Mouse (Mus musculus) lung, embryonic 14.5 days (tissue): ENCODE results near the gene Exoc3l. TPM values are rescaled to one million over a fixed set of nuclear protein-coding genes. Genes with fewer than 3 reads are reported as not detected.
"Not testable (repeated sequence)": the region's sequence is repeated elsewhere in the genome, so short reads cannot be mapped to it uniquely, and the experiment has no call there.

ENCODE experiments used
- ATAC-seq: fragments of 200-750 bp; cut with Nextera tagmentation; 2 replicates; pipeline ENCODE4 v1.8.0; 2017; ENCODE audit warnings: mild to moderate bottlenecking, moderate TSS enrichment, moderate library complexity; ENCODE audit not compliant: insufficient read depth
- DNase-seq: peaks from one replicate; pipeline ENCODE4 v3.0.0-alpha.2; 2015
- H3K27ac ChIP-seq: fragments of 300-500 bp; sonication (generic); 2 replicates; pipeline ENCODE4 v1.5.1; 2014; ENCODE audit warnings: low read depth, mild to moderate bottlenecking, moderate library complexity
- H3K27me3 ChIP-seq: fragments of 300-500 bp; sonication (generic); 2 replicates; pipeline ENCODE4 v1.6.1; 2014; ENCODE audit warnings: low read length, control low read depth; ENCODE audit not compliant: insufficient read depth
- H3K36me3 ChIP-seq: fragments of 300-500 bp; sonication (generic); 2 replicates; pipeline ENCODE4 v1.6.1; 2014; ENCODE audit warnings: control low read depth; ENCODE audit not compliant: insufficient read depth
- H3K4me1 ChIP-seq: fragments of 300-500 bp; sonication (generic); 2 replicates; pipeline ENCODE4 v1.6.1; 2014; ENCODE audit warnings: antibody characterized with exemption, control low read depth; ENCODE audit not compliant: insufficient read depth
- H3K4me2 ChIP-seq: fragments of 300-500 bp; sonication (generic); 2 replicates; pipeline ENCODE4 v1.6.1; 2014; ENCODE audit warnings: mild to moderate bottlenecking
- H3K4me3 ChIP-seq: fragments of 300-500 bp; sonication (generic); 2 replicates; pipeline ENCODE4 v1.5.1; 2014; ENCODE audit warnings: low read depth, low read length
- H3K9ac ChIP-seq: fragments of 300-500 bp; sonication (generic); 2 replicates; pipeline ENCODE4 v1.6.1; 2014
- H3K9me3 ChIP-seq: fragments of 300-500 bp; sonication (generic); 2 replicates; pipeline ENCODE4 v1.6.1; 2016; ENCODE audit warnings: low read depth, low read length, control low read depth
- CTCF ChIP-seq: IDR thresholded peaks from 2 replicates; pipeline ENCODE4 v1.5.1; 2016; ENCODE audit warnings: antibody characterized with exemption, low read depth
- WGBS: fragments of 180-500 bp; shearing (Covaris S2); extraction: QIAGEN DNeasy Blood & Tissue Kit; methylation state at CpG from one replicate; pipeline ENCODE4 v1.1.7; 2014; 5-methylcytosine and 5-hydroxymethylcytosine counted together
- polyA plus RNA-seq: library from polyadenylated mRNA; unstranded; fragments of >200 nt; fragmentation: Nextera tagmentation; extraction: Ambion mirVana; gene quantifications from 2 replicates; pipeline ENCODE4 v1.2.1, GENCODE M21; 2014

Exoc3l gene
- polyA plus RNA-seq, 1 experiment from 2014 or later = 33.3 TPM

DNA sequence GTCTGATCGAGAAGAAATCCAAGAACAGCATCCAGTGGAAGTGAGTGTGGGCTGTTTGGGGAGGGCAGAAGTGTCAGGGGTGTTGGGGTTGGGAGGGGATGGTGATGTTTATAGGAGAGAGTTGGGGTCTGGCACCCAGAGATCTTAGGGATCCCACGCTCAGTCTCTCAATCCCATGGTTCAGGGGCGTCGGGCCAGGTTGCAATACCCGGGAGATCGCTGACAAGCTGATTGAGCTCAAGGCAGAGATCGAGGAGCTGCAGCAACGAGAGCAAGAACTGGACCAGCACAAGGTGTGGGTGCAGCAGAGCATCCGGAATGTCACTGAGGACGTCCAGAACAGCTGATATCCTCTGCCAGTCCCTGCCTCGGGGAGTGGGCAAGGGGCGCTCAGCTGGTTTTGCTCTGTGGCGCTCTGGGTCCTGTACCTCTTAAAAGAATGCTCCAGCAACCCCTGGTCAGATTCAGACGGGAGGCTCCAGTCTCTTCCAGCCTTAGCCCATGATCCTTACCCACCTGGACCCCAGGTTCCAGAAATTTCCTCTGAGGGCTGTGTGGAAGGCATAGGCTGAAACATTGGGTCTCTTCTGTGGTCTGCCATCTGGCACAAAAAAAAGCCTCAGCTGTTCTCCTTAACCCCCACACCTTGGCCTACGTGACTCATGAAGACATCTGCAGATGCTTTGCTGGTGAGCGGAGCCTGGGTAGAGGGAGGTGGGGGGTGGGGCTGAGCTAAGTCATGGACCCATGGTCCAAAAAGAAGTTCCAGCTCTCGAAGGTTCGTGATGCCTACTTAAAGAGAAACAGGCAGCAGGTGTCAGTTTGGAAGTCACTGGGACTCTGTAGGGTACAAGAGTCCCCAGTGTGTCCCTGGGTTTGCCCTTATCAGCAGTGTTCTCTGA is 2.7 kb upstream of the Exoc3l start:
- Histone ChIP-seq H3K9ac (peak overlapping the region; percentile 89), H3K9me3 (no peaks in the 10 kb centered on the region), H3K27me3 (no peaks in the 10 kb centered on the region), H3K27ac (peak overlapping the region; percentile 20; the same call in 1 of the 2 replicates), H3K4me3 (peak overlapping the region; percentile 97), H3K4me1 (0 out of 2 replicates have a peak, but pooled peaks cover 6% of the 10 kb centered on the region), H3K4me2 (peak overlapping the region; percentile 95), H3K36me3 (peaks cover 51% of the 10 kb centered on the region)
- ATAC-seq = no peak
- no peak for DNase-seq
- no peak for TF ChIP-seq CTCF
- WGBS = 52% methylated on average over 18 of the region's 18 CpGs

GRCm38 (mm10) chr8:105297511-105298192 is 1.8 kb upstream of the Exoc3l start, which contains the start of gene E2f4:
E2f4 (plus strand) TSS chr8:105297663.
- no peak for TF ChIP-seq CTCF
- DNase-seq = peak; percentile 96
- peak within 1 kb of the TSS; percentile 95 for H3K4me2 ChIP-seq
- H3K27me3 ChIP-seq = no peaks in the 10 kb centered on the region
- no peaks in the 10 kb centered on the region for H3K9me3 ChIP-seq
- 0 out of 2 replicates have a peak, but pooled peaks cover 6% of the 10 kb centered on the region for H3K4me1 ChIP-seq
- peak; percentile 89 for ATAC-seq
- peaks cover 41% of the 10 kb centered on the region for H3K36me3 ChIP-seq
- WGBS = 1% methylated on average over 58 of the region's 58 CpGs
- peak within 1 kb of the TSS; percentile 70 for H3K27ac ChIP-seq
- H3K9ac ChIP-seq = peak within 1 kb of the TSS; percentile 89
- H3K4me3 ChIP-seq = peak within 1 kb of the TSS; percentile 97

GRCm38 (mm10) chr8:105295256-105295655 is 645 bp downstream of the Exoc3l start:
- peak overlapping the region; percentile 49 for H3K4me2 ChIP-seq
- peaks cover 18% of the 10 kb centered on the region for H3K36me3 ChIP-seq
- DNase-seq = no peak
- peak overlapping the region; percentile 18; the same call in 1 of the 2 replicates for H3K9ac ChIP-seq
- WGBS = 56% methylated on average over 11 of the region's 11 CpGs
- ATAC-seq = no peak
- peak overlapping the region; percentile 37; the same call in 1 of the 2 replicates for H3K27ac ChIP-seq
- H3K27me3 ChIP-seq = peaks cover 6% of the 10 kb centered on the region
- no peak for TF ChIP-seq CTCF
- 0 out of 2 replicates have a peak, but pooled peaks cover 6% of the 10 kb centered on the region for H3K4me1 ChIP-seq
- H3K4me3 ChIP-seq = peak overlapping the region; percentile 32
- H3K9me3 ChIP-seq = no peaks in the 10 kb centered on the region

DNA sequence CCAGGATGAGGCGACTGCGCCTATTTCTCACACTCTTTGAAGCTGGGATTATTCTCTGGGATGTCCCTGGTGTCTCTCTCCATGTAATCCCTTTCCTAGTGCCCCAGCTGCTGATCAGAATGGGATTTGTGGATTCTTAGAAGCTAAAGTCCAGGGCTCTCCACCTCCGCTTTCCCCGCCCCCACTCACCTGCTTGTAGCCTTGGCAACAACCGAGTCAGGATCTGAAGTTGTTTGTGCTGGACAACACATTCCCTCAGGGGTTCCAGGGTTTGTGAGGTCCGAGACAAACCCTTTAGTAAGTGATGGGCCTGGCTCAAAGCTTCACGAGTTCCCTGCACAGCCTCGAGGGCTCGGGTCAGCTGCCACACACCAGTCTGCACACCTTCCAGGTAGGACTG is 1.1 kb downstream of the Exoc3l start:
- no peak for TF ChIP-seq CTCF
- H3K36me3 ChIP-seq = peaks cover 13% of the 10 kb centered on the region; the same call in 1 of the 2 replicates
- peaks cover 11% of the 10 kb centered on the region for H3K27me3 ChIP-seq
- 55% methylated on average over 9 of the region's 9 CpGs for WGBS
- H3K4me1 ChIP-seq = 0 out of 2 replicates have a peak, but pooled peaks cover 6% of the 10 kb centered on the region
- DNase-seq = no peak
- H3K9me3 ChIP-seq = no peaks in the 10 kb centered on the region
- ATAC-seq = no peak
- peak overlapping the region; percentile 32 for H3K4me3 ChIP-seq
- peak overlapping the region; percentile 18; the same call in 1 of the 2 replicates for H3K9ac ChIP-seq
- H3K27ac ChIP-seq = no peak overlapping the region
- H3K4me2 ChIP-seq = peak overlapping the region; percentile 49

- Histone ChIP-seq H3K4me3 (no peak overlapping the region), H3K36me3 (0 out of 2 replicates have a peak, but pooled peaks cover 2% of the 10 kb centered on the region), H3K27ac (no peak overlapping the region), H3K4me1 (0 out of 2 replicates have a peak, but pooled peaks cover 3% of the 10 kb centered on the region), H3K4me2 (no peak overlapping the region), H3K9me3 (no peaks in the 10 kb centered on the region), H3K9ac (no peak overlapping the region), H3K27me3 (peaks cover 13% of the 10 kb centered on the region)
- ATAC-seq = no peak
- TF ChIP-seq CTCF = no peak
- WGBS = 56% methylated on average over 19 of the region's 19 CpGs
- no peak for DNase-seq
These were observed 2.5 kb downstream of the Exoc3l start for GRCm38 (mm10) chr8:105293405-105293804.

DNA sequence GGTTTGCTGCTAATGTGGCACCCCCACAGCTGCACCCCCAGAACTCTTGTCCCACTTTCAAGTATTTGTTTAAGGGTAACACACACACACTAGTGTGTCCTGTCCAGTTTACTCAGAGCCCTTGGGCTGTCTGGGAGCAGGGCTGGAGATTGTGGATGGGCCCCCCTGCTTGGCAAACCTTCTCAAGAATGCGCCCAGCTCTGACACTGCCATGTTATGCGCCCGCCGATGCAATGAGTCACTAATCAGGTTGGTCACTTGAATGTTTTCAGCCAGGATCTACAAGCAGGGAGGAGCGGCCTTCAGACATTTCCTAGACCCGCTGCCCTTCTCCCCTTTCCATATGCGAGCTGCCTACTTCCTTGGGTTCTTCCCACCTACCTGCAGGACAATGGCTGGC is 3.4 kb downstream of the Exoc3l start:
- DNase-seq (no peak), ATAC-seq (no peak)
- Histone ChIP-seq H3K36me3 (no peaks in the 10 kb centered on the region), H3K9ac (no peak overlapping the region), H3K9me3 (no peaks in the 10 kb centered on the region), H3K27me3 (peaks cover 13% of the 10 kb centered on the region), H3K27ac (no peak overlapping the region), H3K4me2 (no peak overlapping the region), H3K4me3 (no peak overlapping the region), H3K4me1 (no peaks in the 10 kb centered on the region; the same call in 1 of the 2 replicates)
- WGBS = 72% methylated on average over 7 of the region's 7 CpGs
- TF ChIP-seq CTCF = no peak

GRCm38 (mm10) chr8:105291802-105292201 is 4.1 kb downstream of the Exoc3l start:
- H3K27me3 ChIP-seq = peaks cover 13% of the 10 kb centered on the region
- H3K4me2 ChIP-seq, DNase-seq, H3K36me3 ChIP-seq, H3K9me3 ChIP-seq, H3K27ac ChIP-seq, H3K9ac ChIP-seq, H3K4me1 ChIP-seq, H3K4me3 ChIP-seq, ATAC-seq: not testable (repeated sequence)
- WGBS = 67% methylated on average over 3 of the region's 3 CpGs
- TF ChIP-seq CTCF = peak; percentile 28

- not testable (repeated sequence) for ATAC-seq, H3K4me3 ChIP-seq, H3K9ac ChIP-seq, H3K27ac ChIP-seq, H3K9me3 ChIP-seq, H3K4me2 ChIP-seq, DNase-seq, H3K4me1 ChIP-seq, H3K36me3 ChIP-seq
- 74% methylated on average over 8 of the region's 8 CpGs for WGBS
- peaks cover 13% of the 10 kb centered on the region for H3K27me3 ChIP-seq
These were observed 4.5 kb downstream of the Exoc3l start for GRCm38 (mm10) chr8:105291364-105291763.
